Mouse (Mus musculus): Measurements from ENCODE around the gene Ankrd36.

Gene Ankrd36

DNA sequence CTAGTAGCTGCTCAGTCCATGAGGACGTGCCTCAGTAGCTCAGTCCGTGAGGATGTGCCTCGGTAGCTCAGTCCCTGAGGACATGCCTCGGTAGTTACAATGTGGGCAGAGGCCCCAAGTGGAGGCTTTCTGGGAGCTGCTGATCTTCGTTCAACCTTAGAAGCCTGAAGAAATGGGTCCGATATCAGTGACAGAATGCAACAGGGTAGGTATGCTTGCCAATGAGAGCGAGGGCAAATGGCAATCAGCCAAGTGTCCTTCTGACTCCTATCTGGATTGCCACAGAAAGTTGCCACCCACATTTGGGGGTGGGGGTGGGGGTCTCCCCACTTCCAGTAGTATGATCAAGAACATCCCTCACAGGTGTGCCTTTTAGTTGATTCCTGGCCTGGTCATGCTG, 131.3 kb downstream of the Ankrd36 start:
- DNase-seq = no peak

DNA sequence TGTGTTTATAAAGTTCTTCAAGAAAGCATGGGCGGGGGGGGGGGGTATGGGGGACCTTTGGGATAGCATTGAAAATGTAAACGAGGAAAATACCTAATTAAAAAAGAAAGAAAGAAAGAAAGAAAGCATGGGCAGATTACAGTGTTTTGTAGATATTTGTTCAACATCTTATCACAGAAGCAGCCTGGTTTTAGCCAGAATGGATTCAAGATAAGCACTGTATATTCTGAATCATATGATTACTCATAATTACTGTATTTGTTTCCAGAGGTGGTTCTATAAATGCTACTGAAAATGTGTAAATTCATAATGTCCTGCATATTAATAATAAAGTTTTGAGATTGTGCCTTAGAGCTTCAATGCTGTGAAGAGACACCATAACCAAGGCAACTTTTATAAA, 131.8 kb downstream of the Ankrd36 start:
- DNase-seq = no peak

DNA sequence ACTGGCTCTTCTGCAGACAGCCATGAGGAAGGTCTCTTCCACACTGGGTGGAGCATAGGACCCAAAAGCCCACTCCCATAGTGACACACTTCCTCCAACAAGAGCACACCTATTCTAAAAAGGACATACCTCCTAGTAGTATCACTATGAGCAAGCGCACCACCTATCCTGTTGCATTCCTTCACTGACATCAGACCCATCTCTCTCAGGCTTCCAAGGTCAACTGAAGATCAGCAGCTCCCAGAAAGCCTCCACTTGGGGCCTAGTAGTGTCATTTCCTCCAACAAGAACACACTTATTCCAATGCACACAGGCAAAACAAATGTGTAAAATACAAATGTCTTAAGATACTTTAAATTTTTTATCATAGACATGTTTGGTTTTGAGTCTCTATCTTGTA, 132.3 kb downstream of the Ankrd36 start:
- DNase-seq = no peak

DNA sequence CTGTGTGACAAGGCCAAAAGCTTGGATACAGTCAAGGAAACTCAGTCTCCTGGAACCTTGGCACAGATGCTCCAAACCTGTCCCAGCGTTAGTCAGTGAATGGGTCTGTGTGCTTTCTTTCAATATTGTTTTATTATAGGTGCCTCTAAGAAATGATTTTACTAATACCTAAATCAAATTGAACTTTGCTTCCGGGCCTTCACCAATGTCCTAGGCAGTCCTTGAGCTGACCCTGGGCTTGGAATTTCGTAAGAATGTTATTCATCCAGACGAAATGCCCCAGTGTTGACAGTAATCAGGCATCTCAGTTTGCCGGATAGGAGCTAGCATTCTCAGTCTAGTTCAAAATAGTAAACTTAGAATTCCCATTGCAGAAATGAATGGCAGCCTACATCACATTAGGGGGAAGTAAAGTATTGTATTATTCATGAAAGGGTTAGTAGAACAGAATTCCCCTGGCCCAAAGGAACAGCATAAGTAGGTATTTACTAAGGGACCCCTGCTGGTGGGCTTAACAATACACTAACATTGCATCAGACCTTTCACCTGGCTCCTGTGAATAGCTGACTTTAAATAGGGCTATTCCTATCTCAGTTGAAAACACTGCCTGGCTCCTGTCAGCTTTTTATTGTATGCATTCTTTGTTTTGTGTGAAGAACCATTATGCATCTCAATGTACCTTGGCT, 132.9 kb downstream of the Ankrd36 start:
- no peak for DNase-seq

DNA sequence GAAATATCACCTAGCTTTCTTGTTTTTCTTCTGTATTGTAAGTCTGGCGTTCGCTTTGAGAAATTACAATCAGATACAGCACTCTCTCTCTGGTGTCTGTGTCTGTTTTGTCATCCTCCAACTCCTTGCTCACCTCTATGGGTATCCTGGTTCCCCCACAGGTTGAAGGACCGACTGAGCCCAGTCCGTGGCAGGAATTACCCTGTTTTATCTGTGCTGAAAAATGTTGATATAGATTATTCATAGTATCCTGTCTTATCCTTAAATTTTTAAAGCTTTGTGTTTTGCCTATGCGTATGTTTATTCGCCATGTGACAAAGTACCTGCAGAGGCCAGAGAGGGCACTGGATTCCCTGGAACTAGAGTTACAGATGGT, 133.5 kb downstream of the Ankrd36 start:
- DNase-seq = no peak

DNA sequence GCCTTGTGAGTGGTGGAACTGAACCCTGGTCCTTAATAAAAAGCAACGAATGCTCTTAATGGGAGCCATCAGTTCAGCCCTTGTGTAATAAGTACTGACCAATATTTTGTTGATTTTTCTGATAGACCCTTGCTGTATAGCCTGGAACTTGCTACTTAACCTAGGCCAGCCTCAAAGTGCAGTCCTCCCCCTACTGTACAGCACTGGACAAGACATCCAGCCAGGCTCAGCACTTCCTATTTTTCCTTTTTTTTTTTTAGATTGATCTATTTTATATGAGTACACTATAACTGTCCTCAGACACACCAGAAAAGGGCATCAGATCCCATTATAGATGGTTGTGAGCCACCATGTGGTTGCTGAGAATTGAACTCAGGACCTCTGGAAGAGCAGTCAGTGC, 133.9 kb downstream of the Ankrd36 start:
- DNase-seq = no peak

DNA sequence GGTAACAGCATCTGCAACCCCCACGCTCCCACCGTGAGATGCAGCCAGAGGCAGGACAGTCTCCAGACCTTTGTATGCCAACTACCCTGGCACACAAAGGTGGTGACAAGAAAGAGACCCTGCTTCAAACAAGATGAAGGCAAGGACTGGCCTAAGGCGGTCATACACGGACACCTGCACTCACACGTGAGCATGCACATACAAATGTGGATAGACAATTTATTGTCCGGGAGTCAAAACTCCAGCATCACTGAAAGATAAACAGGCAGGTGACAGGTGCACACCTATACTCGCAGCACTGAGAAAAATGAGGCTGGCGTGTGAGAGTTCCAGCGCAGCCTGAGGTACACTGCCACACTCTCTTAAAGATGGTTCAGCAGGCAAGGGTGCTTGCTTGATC, 136.5 kb downstream of the Ankrd36 start:
- DNase-seq = no peak

DNA sequence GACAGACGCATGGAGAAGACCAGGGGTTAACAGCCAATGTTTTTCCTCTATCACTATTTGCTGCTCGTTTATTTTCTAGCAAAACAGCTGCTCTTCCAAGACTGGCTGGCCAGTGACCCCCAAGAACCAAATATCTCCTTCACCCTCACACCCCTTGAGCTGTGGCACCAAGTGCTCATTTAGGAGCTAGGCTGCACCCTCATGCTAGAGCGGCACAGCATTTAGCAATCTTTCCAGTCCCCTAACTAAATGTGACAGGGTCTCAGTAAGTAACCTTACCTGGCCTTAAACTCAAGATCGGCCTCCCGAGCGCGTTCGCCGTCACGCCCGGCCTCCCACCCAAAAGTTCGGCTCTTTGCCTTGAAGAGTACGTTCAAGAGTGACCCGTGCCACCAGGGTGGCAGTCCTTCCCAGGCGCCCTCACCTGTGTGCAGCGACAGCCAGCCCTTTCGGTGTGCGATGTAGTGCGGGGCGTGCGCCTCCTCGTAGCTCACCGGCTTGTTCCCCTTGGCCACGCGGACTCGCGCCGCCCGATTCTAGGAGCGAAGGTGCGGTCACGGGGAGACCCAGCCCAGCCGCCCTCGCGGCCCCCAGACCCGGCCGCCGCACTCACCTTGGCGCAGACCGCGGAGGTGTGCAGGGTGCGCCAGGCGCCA, 137.5 kb downstream of the Ankrd36 start:
- no peak for DNase-seq

DNA sequence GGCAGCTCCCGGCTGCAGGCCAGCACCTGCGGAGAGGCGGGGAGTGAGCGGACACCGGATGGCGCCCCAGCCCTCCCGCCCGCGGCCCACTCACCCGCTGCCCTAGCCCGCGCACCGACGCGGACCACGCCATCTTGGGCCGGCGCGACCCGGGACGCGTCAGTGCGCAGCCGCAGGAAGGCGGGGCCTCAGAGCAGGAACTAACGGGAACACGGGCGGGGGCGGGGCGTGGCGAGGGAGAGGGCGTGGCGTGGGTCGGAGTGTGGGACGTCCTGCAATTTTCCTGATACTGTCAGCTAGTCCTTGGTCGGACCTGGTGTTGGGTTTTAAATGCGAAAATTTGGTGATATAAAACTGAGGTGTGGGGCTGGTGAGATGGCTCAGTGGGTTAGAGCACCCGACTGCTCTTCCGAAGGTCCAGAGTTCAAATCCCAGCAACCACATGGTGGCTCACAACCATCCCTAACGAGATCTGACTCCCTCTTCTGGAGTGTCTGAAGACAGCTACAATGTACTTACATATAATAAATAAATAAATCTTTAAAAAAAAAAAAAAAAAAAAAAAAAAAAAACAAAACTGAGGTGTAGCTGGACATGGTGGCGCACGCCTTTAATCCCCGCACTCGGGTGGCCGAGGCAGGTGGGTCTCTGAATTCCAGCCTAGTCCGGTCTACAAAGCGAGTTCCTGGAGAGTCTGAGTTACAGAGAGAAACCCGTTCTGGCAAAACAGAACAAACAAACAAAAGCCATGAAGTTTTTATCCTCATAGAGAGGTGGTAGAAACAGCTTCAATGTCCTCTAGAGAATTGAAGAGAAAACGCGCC, 138.3 kb downstream of the Ankrd36 start:
- DNase-seq = peak; percentile 87

DNA sequence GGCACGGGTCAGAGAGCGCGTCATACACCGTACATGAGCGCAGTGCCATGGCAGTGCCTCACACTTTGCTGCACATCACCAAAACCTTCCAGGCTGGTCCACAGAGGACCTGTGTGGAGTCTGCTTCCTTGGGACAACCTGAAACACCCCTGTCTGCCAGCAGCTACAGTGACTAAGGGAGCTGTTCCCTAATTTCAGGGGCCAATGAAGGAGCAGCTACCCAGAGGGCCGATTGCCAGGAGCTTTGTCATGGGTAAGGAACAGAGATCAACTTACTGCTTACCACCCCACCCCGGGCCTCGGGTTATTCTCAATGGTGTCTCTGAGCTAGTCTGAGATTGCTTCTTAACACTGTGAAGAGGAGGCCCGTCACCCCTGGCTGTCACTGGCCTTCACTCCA, 145.7 kb downstream of the Ankrd36 start:
- DNase-seq = no peak

DNA sequence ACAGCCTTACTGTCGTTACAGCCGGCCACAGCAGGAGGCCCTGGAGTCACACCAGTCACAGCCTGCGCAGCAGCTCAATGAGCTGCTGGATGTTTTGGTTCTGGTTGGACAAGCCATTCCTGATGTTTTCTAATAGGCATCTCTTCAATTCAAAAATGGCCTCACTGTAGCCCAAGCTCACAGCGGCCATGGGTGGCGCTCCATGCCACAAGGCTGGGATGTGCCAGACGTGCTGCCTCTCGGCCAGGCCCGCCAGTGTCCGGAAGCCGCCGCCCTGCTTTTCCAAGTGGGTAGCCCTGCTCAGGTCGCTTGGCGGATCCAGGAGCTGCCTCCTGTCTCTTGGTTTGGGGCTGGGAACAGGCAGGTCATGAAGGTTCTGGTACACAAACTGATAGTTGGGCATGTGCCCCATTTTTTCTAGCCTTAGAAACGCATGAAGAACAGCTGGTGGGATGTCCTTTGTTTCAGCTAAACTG, 146.2 kb downstream of the Ankrd36 start, which contains the start of gene Mrps24:
TSS of gene Mrps24 (minus strand) at position 51 of the 476 bp plus-strand sequence.
- DNase-seq = no peak

DNA sequence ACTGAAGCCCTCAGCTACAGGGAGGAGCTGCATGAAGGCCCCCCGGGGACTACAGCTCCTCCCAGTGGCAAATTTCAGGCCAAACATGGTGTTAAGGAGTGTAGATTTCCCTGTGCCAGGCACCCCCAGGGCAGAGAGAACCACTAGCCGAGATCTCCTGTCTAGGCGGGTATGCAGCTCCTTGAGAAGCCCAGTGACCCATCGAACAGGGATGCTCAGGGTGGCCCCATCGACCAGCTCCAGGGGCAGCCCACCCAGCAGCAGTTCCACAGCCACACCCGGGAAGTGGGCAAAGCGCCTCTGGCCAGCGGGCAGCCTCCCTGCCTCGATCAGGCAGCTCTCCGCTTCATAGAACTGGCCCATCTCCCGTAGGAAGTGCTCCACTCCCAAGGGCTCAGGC, 146.8 kb downstream of the Ankrd36 start:
- no peak for DNase-seq

DNA sequence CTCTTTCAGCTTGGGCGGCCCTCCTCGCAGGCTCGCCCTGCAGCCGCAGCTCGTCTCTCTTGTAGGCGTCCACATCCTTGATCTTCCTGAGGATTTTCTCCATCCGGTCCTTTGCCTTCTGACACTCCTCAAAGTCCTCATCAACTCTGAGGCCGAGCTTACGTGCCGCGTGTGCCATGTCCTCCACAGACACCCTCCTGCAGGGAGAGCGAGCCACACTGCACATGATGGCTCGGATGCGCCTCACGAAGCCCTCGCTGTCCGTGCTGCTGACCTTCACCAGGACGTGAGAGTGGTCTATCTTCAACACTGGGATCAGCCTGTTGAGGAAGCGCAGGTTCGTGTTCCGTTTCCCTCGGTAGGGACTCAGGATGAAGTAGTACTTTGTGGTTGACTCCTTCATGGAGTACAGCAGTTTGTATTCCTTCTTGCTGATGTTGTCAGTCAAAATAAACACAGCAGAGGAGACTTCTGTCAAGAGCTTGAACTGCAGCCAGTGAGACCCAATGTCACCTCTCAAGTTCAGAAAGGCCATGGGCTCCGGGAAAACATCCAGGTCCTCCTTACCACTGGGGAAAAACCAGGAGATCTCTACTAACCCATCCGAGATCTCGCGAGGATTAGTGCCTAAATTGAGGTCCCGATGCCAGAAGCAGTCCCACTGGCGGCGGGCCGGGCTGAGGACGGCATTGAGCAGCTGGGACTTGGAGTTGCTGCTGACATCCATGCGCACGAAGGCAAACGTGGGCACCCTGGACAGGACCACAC, 147.6 kb downstream of the Ankrd36 start:
- no peak for DNase-seq

DNA sequence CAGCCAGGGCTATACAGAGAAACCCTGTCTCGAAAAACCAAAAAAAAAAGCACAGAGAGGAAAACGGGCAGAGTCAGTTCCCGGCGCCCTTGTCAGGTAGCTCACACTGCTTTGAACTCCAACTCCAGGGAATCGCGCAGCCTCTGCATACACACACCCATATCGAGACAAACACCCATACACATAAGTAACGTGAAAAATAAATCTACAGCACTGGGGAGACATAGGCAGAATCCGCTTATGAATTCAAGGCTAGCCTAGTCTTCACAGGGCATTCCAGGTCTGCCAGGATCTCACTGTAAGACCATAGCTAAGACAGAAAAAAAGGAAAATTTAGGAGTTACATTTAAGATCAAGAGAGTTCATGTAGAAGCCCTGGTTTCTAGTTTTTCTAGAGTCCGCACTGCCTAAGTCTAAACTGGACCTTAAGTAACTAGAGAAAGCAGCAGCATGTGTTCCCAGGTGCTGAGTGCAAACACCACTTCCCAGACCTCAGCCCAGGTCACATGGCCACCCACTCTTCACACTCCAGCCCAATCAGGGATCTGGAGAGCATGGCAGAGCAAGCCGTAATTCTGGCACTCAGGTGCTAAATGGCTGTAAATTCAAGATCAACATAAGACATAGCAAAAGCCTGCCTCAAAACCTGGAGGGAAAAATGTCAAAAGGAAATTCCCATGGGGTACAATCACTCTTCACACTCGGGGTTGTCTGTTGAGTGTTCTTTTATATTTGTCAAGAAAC, 149.3 kb downstream of the Ankrd36 start:
- no peak for DNase-seq

DNA sequence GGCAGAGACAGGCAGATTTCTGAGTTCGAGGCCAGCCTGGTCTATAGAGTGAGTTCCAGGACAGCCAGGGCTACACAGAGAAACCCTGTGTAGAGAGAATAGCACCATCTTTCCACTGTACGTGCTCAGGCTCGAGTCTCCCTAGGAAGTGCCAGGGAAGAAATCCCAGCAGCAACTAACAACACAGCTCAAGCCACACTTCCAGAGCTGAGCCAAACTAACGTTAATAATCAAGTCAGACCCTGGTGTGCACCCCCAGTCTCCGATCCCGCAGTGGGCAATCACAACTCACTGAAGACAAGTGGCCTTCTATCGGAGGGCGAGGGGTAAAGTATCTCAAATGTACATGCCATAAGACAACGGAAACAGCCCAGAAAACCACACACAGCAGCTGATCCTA, 160.1 kb downstream of the Ankrd36 start:
- DNase-seq = no peak

DNA sequence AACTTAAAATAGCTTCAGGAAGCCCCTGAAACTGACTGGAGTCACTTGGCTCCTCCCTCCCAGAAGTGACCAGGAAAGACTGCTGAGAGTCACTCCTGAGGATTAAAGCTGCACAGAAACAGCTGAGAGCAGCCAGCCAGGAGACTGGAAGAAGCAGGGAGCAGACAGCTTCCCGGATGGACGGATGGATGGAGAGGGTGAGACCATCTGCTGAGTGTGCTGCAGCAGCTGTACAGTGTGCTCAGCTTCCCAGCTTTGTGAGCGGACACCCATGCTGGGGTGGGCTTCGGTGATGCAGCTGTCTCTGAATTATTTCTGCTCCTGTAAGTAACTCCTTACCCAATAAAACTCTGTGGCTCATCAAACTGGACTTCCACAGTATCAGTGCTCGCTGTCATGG, 162.9 kb downstream of the Ankrd36 start:
- DNase-seq = no peak

DNA sequence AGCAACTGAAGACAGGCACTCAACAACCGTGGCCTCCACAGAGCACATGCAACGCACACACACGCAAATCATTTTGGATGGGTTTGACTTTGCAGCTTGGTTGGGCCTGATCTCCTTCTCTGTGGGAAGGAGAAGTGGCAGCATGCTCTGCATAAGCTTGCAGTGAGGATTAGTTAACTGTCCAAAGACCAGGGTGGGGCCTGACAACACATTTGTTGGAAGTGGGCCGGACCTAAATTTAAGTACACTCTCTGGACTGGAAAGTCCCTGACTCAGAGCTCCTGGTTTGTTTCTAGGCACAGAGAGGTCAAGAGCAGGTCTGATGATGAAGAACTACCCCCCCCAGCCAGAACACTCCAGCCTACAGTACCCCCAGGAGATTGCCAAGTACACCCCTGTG, 164.8 kb downstream of the Ankrd36 start:
- DNase-seq = no peak

DNA sequence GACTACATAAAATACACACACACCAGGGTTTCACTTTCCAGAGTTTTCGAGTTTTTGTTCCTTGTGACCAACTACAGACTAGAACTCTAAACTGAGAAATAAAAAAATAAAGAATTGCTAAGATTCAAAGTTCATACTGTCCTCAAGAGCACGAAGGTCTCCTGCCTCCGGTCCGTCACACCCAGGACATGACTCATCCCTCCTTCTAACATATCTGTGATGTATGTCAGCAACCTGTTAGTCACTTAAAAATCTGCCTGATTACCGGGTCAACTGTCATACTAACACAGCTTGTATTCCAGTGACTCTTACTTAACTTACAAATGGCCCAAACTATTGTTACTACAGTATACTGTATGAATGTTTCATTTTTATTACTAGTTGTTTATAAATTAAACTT, 167.7 kb downstream of the Ankrd36 start:
- no peak for DNase-seq
